Mouse (Mus musculus) forebrain, embryonic 14.5 days (tissue): ENCODE measurements around the gene Als2cl. TPM values are rescaled to one million over a fixed set of nuclear protein-coding genes. Genes with fewer than 3 reads are reported as not detected.

Experiments used
- ATAC-seq: fragments of 200-750 bp; cut with Nextera tagmentation; 2 replicates; pipeline ENCODE4 v1.8.0; 2017; ENCODE audit warnings: mild to moderate bottlenecking, moderate library complexity
- DNase-seq: peaks from one replicate; pipeline ENCODE4 v3.0.0-alpha.2; 2015; ENCODE audit warnings: low spot score
- H3K27ac ChIP-seq: fragments of 300-500 bp; sonication (generic); 2 replicates; pipeline ENCODE4 v1.5.1; 2014; ENCODE audit warnings: low read depth, mild to moderate bottlenecking, control low read depth, low read length, moderate library complexity
- H3K27me3 ChIP-seq: fragments of 300-500 bp; sonication (generic); replicated peaks from 2 replicates; pipeline ENCODE4 v1.6.1; 2014; ENCODE audit warnings: low read length, control low read depth, mixed read lengths; ENCODE audit not compliant: control insufficient read depth, insufficient read depth
- H3K36me3 ChIP-seq: fragments of 300-500 bp; sonication (generic); 2 replicates; pipeline ENCODE4 v1.6.1; 2014; ENCODE audit warnings: low read length, control low read depth; ENCODE audit not compliant: control insufficient read depth, insufficient read depth
- H3K4me1 ChIP-seq: fragments of 300-500 bp; sonication (generic); 2 replicates; pipeline ENCODE4 v1.6.1; 2014; ENCODE audit warnings: antibody characterized with exemption, low read length, control low read depth; ENCODE audit not compliant: control insufficient read depth, insufficient read depth
- H3K4me2 ChIP-seq: fragments of 300-500 bp; sonication (generic); 2 replicates; pipeline ENCODE4 v1.6.1; 2014; ENCODE audit warnings: mild to moderate bottlenecking, control low read depth, low read length
- H3K4me3 ChIP-seq: fragments of 300-500 bp; sonication (generic); 2 replicates; pipeline ENCODE4 v1.5.1; 2014; ENCODE audit warnings: low read depth, low read length, control low read depth
- H3K9ac ChIP-seq: fragments of 300-500 bp; sonication (generic); 2 replicates; pipeline ENCODE4 v1.6.1; 2014; ENCODE audit warnings: mild to moderate bottlenecking, low read length, control low read depth, moderate library complexity
- H3K9me3 ChIP-seq: fragments of 300-500 bp; sonication (generic); replicated peaks from 2 replicates; pipeline ENCODE4 v1.6.1; 2016; ENCODE audit warnings: low read length, control low read depth, mixed read lengths; ENCODE audit not compliant: control insufficient read depth
- WGBS: fragments of 180-500 bp; shearing (Covaris S2); extraction: QIAGEN DNeasy Blood & Tissue Kit; methylation state at CpG from one replicate; pipeline ENCODE4 v1.1.7; 2014; 5-methylcytosine and 5-hydroxymethylcytosine counted together
- polyA plus RNA-seq: library from polyadenylated mRNA; unstranded; fragments of >200 nt; fragmentation: Nextera tagmentation; extraction: Ambion mirVana; gene quantifications from 2 replicates; pipeline ENCODE4 v1.2.1, GENCODE M21; 2014

Gene Als2cl
- 0.54 and 0.62 TPM in 2 replicates for polyA plus RNA-seq

GRCm38 (mm10) chr9:110879191-110879920, at the start of gene Als2cl:
TSS of gene Als2cl (plus strand) at chr9:110879870.
- Histone ChIP-seq H3K4me2 (peak within 1 kb of the TSS; percentile 76), H3K4me3 (peak within 1 kb of the TSS; percentile 38), H3K4me1 (peaks cover 5% of the 10 kb centered on the region), H3K9ac (peak within 1 kb of the TSS; percentile 41; the same call in 1 of the 2 replicates), H3K9me3 (no peaks in the 10 kb centered on the region), H3K36me3 (no peaks in the 10 kb centered on the region), H3K27ac (no peak within 1 kb of the TSS), H3K27me3 (peaks cover 27% of the 10 kb centered on the region)
- DNase-seq (no peak), ATAC-seq (peak; percentile 11; the same call in 1 of the 2 replicates)
- WGBS = 13% methylated on average over 12 of the region's 12 CpGs

- no peak overlapping the region for H3K9ac ChIP-seq
- ATAC-seq = no peak
- WGBS = 69% methylated on average over 5 of the region's 5 CpGs
- H3K9me3 ChIP-seq = no peaks in the 10 kb centered on the region
- DNase-seq = peak; percentile 8
- no peak overlapping the region for H3K27ac ChIP-seq
- H3K4me3 ChIP-seq = no peak overlapping the region
- no peak overlapping the region for H3K4me2 ChIP-seq
- H3K36me3 ChIP-seq = no peaks in the 10 kb centered on the region
- H3K4me1 ChIP-seq = no peaks in the 10 kb centered on the region
- H3K27me3 ChIP-seq = no peaks in the 10 kb centered on the region
Observed at GRCm38 (mm10) chr9:110833021-110833420, 46.6 kb upstream of the Als2cl start.

- H3K9me3 ChIP-seq = no peaks in the 10 kb centered on the region
- no peak within 1 kb of the TSS for H3K4me3 ChIP-seq
- no peak for ATAC-seq
- no peak within 1 kb of the TSS for H3K27ac ChIP-seq
- no peak within 1 kb of the TSS for H3K4me2 ChIP-seq
- DNase-seq = no peak
- H3K4me1 ChIP-seq = no peaks in the 10 kb centered on the region
- WGBS = 83% methylated on average over 19 of the region's 19 CpGs
- H3K9ac ChIP-seq = no peak within 1 kb of the TSS
- H3K27me3 ChIP-seq = no peaks in the 10 kb centered on the region
- no peaks in the 10 kb centered on the region for H3K36me3 ChIP-seq
Observed at GRCm38 (mm10) chr9:110834411-110834810, 45.3 kb upstream of the Als2cl start, which contains the start of gene Prss45. TSS of gene Prss45 (plus strand) at chr9:110834588.

- 40% methylated on average over 10 of the region's 10 CpGs for WGBS
- no peaks in the 10 kb centered on the region for H3K36me3 ChIP-seq
- ATAC-seq (no peak), DNase-seq (no peak)
- H3K4me1 ChIP-seq = no peaks in the 10 kb centered on the region
- H3K4me3 ChIP-seq = no peak overlapping the region
- H3K27ac ChIP-seq = no peak overlapping the region
- H3K27me3 ChIP-seq = no peaks in the 10 kb centered on the region
- H3K9me3 ChIP-seq = no peaks in the 10 kb centered on the region
- H3K4me2 ChIP-seq = no peak overlapping the region
- no peak overlapping the region for H3K9ac ChIP-seq
Observed at GRCm38 (mm10) chr9:110834961-110835360, 44.7 kb upstream of the Als2cl start.

GRCm38 (mm10) chr9:110836112-110836511, 43.6 kb upstream of the Als2cl start:
- ATAC-seq (no peak), DNase-seq (no peak)
- Histone ChIP-seq H3K9me3 (no peaks in the 10 kb centered on the region), H3K27ac (no peak overlapping the region), H3K9ac (no peak overlapping the region), H3K27me3 (no peaks in the 10 kb centered on the region), H3K4me3 (no peak overlapping the region), H3K4me2 (no peak overlapping the region), H3K36me3 (no peaks in the 10 kb centered on the region), H3K4me1 (no peaks in the 10 kb centered on the region)
- 47% methylated on average over 2 of the region's 2 CpGs for WGBS

GRCm38 (mm10) chr9:110840905-110841304, 38.8 kb upstream of the Als2cl start:
- Histone ChIP-seq H3K4me3 (no peak overlapping the region), H3K9me3 (no peaks in the 10 kb centered on the region), H3K36me3 (no peaks in the 10 kb centered on the region), H3K4me2 (no peak overlapping the region), H3K27me3 (no peaks in the 10 kb centered on the region), H3K27ac (no peak overlapping the region), H3K4me1 (no peaks in the 10 kb centered on the region), H3K9ac (no peak overlapping the region)
- no peak for DNase-seq
- ATAC-seq = no peak
- WGBS = 82% methylated on average over 6 of the region's 6 CpGs

GRCm38 (mm10) chr9:110841438-110841837, 38.2 kb upstream of the Als2cl start:
- no peaks in the 10 kb centered on the region for H3K9me3 ChIP-seq
- no peak overlapping the region for H3K4me3 ChIP-seq
- H3K36me3 ChIP-seq = no peaks in the 10 kb centered on the region
- no peak overlapping the region for H3K4me2 ChIP-seq
- H3K27ac ChIP-seq = no peak overlapping the region
- H3K27me3 ChIP-seq = no peaks in the 10 kb centered on the region
- H3K4me1 ChIP-seq = no peaks in the 10 kb centered on the region
- no peak for ATAC-seq
- no peak overlapping the region for H3K9ac ChIP-seq
- WGBS = 78% methylated on average over 2 of the region's 2 CpGs
- no peak for DNase-seq

GRCm38 (mm10) chr9:110844206-110844605, 35.5 kb upstream of the Als2cl start, which contains the start of gene Prss46:
TSS of gene Prss46 (plus strand) at chr9:110844506.
- 91% methylated on average over 10 of the region's 10 CpGs for WGBS
- Histone ChIP-seq H3K36me3 (no peaks in the 10 kb centered on the region), H3K27me3 (no peaks in the 10 kb centered on the region), H3K27ac (no peak within 1 kb of the TSS), H3K4me3 (no peak within 1 kb of the TSS), H3K4me2 (no peak within 1 kb of the TSS), H3K4me1 (no peaks in the 10 kb centered on the region), H3K9ac (no peak within 1 kb of the TSS), H3K9me3 (no peaks in the 10 kb centered on the region)
- ATAC-seq (no peak), DNase-seq (no peak)

GRCm38 (mm10) chr9:110849162-110849561, 30.5 kb upstream of the Als2cl start:
- DNase-seq = no peak
- Histone ChIP-seq H3K27ac (no peak overlapping the region), H3K4me1 (no peaks in the 10 kb centered on the region), H3K9ac (no peak overlapping the region), H3K27me3 (no peaks in the 10 kb centered on the region), H3K36me3 (no peaks in the 10 kb centered on the region), H3K9me3 (no peaks in the 10 kb centered on the region), H3K4me2 (no peak overlapping the region), H3K4me3 (no peak overlapping the region)
- 81% methylated on average over 7 of the region's 7 CpGs for WGBS
- no peak for ATAC-seq
